Mouse (Mus musculus): ENCODE data around the gene Ptprm. TPM values are rescaled to one million over a fixed set of nuclear protein-coding genes. Genes with fewer than 3 reads are reported as not detected.

Gene Ptprm
- total and polyA plus RNA-seq, 3 experiments, result not detected

DNA sequence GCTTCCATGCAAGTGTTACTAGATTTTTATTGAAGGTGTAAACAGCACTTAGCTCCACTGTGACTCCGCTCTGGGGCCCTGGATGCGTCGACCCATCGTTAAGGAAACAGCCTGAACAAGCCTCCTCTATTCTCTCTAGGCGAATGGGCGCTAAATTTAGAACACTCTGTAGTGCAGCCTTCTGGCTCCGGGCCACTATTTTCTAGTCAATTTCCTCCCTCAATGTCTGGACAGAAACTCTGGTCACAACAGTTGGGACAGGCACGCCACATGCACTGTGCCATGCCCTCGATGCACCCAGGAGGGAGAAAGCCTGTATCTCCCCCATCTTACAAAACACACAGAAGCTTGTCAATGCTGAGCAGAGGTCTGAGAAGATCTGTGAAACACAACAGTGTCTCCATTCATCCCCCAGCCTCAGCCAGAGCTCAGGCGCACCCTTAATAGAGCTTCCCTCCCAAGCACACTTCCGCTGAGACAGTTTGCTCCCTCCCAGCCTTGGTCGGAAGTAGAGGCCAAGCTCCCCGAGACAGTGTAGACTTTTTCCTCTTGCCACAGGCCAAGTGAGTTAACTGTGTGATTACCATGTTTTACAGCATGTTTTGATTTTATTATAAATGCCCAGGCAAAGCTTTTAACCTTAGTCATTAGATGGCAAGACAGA, 220.7 kb downstream of the Ptprm start:
- no peak overlapping the region for H3K4me3 ChIP-seq (ENCODE audit: control insufficient read depth in 1 of 2, insufficient read depth in 1 of 2, low read depth in 2 of 2, low read length in 2 of 2)
- H3K36me3 ChIP-seq (ENCODE audit: control insufficient read depth in 1 of 2, insufficient read depth in 2 of 2, low read length in 2 of 2), result no peaks in the 10 kb centered on the region
- H3K27ac ChIP-seq (ENCODE audit: control insufficient read depth, low read depth, low read length), result no peak overlapping the region
- no peak overlapping the region for H3K9ac ChIP-seq (ENCODE audit: control insufficient read depth, low read depth, low read length, poor library complexity, severe bottlenecking)
- no peak for TF ChIP-seq NELFE (IDR thresholded peaks at IDR 0.05; ENCODE audit: low read depth, low read length)
- TF ChIP-seq RAD21 (IDR thresholded peaks at IDR 0.05; ENCODE audit: low read depth, low read length), result no peak
- TF ChIP-seq ELF1 (IDR thresholded peaks at IDR 0.05; ENCODE audit: low read depth, low read length), result no peak
- no peak for TF ChIP-seq POLR2AphosphoS2 (IDR thresholded peaks at IDR 0.05; ENCODE audit: low read length)
- no peak for TF ChIP-seq GATA1 (IDR thresholded peaks at IDR 0.05; ENCODE audit: low read depth, low read length)
- no peak for TF ChIP-seq ETS1 (IDR thresholded peaks at IDR 0.05; ENCODE audit: low read depth, low read length)
- TF ChIP-seq EP300 (IDR thresholded peaks at IDR 0.05; ENCODE audit: low read depth in 1 of 2, low read length in 2 of 2), result no peak
- no peak for TF ChIP-seq TCF12 (IDR thresholded peaks at IDR 0.05; ENCODE audit: low read depth, low read length)
- no peak for TF ChIP-seq USF1 (IDR thresholded peaks at IDR 0.05; ENCODE audit: low read depth, low read length)
- no peak for TF ChIP-seq CTCF (IDR thresholded peaks at IDR 0.05 in 2 of 3, conservative IDR thresholded peaks at IDR 0.05 in 1 of 3; ENCODE audit: control insufficient read depth in 1 of 3, insufficient read depth in 1 of 3, low read depth in 2 of 3, low read length in 3 of 3, poor library complexity in 1 of 3, severe bottlenecking in 1 of 3)
- TF ChIP-seq TAL1 (IDR thresholded peaks at IDR 0.05; ENCODE audit: low read length), result no peak
- no peak for TF ChIP-seq MAX (IDR thresholded peaks at IDR 0.05; ENCODE audit: low read length)
- TF ChIP-seq UBTF (IDR thresholded peaks at IDR 0.05; ENCODE audit: borderline replicate concordance, insufficient read depth, low read depth, low read length), result no peak
- no peak for DNase-seq (ENCODE audit: low read depth, low spot score)
- H3K27me3 ChIP-seq (ENCODE audit: control insufficient read depth in 1 of 2, insufficient read depth in 2 of 2, low read length in 2 of 2), result no peaks in the 10 kb centered on the region
- no peaks in the 10 kb centered on the region for H3K4me1 ChIP-seq (ENCODE audit: control insufficient read depth in 1 of 2, insufficient read depth in 2 of 2, low read length in 2 of 2)
- H3K9me3 ChIP-seq (replicated peaks; ENCODE audit: insufficient read depth, low read length), result no peaks in the 10 kb centered on the region
- no peaks in the 10 kb centered on the region for H3K79me2 ChIP-seq (ENCODE audit: control insufficient read depth, insufficient read depth, low read length, poor library complexity)

DNA sequence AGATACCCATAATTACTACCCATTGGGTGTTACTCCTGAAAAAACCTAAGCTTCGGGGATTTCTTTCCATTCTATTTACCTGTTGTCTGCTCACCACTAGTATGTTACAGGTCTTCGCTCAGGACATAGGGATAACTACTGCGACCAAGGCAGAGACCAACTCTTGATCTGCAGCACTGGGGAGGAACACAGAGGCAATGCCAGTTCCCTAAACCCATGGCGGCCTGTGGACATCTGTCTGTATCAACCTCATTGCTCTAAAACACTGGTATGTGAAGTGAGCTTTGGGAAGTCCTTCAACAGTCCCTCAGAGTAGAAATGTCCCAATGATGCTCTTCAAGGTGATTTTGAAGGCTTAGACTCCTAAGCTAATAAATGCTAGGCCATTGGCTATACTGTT, 221.2 kb downstream of the Ptprm start:
- TF ChIP-seq CTCF (IDR thresholded peaks at IDR 0.05 in 2 of 3, conservative IDR thresholded peaks at IDR 0.05 in 1 of 3; ENCODE audit: control insufficient read depth in 1 of 3, insufficient read depth in 1 of 3, low read depth in 2 of 3, low read length in 3 of 3, poor library complexity in 1 of 3, severe bottlenecking in 1 of 3) (no peak), TAL1 (IDR thresholded peaks at IDR 0.05; ENCODE audit: low read length) (no peak), TCF12 (IDR thresholded peaks at IDR 0.05; ENCODE audit: low read depth, low read length) (no peak), EP300 (IDR thresholded peaks at IDR 0.05; ENCODE audit: low read depth in 1 of 2, low read length in 2 of 2) (no peak), ETS1 (IDR thresholded peaks at IDR 0.05; ENCODE audit: low read depth, low read length) (no peak), USF2 (IDR thresholded peaks at IDR 0.05; ENCODE audit: borderline replicate concordance in 1 of 2, insufficient read depth in 1 of 2, low read depth in 1 of 2, low read length in 2 of 2) (no peak), ZNF384 (IDR thresholded peaks at IDR 0.05; ENCODE audit: low read depth, low read length) (no peak), HCFC1 (IDR thresholded peaks at IDR 0.05; ENCODE audit: low read depth, low read length) (no peak), MYB (IDR thresholded peaks at IDR 0.05; ENCODE audit: low read depth, low read length) (no peak)
- Histone ChIP-seq H3K9me3 (replicated peaks; ENCODE audit: insufficient read depth, low read length) (no peaks in the 10 kb centered on the region), H3K27ac (ENCODE audit: control insufficient read depth, low read depth, low read length) (no peak overlapping the region), H3K9ac (ENCODE audit: control insufficient read depth, low read depth, low read length, poor library complexity, severe bottlenecking) (no peak overlapping the region), H3K79me2 (ENCODE audit: control insufficient read depth, insufficient read depth, low read length, poor library complexity) (no peaks in the 10 kb centered on the region), H3K4me1 (ENCODE audit: control insufficient read depth in 1 of 2, insufficient read depth in 2 of 2, low read length in 2 of 2) (no peaks in the 10 kb centered on the region), H3K4me3 (ENCODE audit: control insufficient read depth in 1 of 2, insufficient read depth in 1 of 2, low read depth in 2 of 2, low read length in 2 of 2) (no peak overlapping the region), H3K27me3 (ENCODE audit: control insufficient read depth in 1 of 2, insufficient read depth in 2 of 2, low read length in 2 of 2) (no peaks in the 10 kb centered on the region), H3K36me3 (ENCODE audit: control insufficient read depth in 1 of 2, insufficient read depth in 2 of 2, low read length in 2 of 2) (no peaks in the 10 kb centered on the region)
- DNase-seq (ENCODE audit: low read depth, low spot score), result no peak
